Mouse (Mus musculus): ENCODE measurements around the gene Rilp. TPM values are rescaled to one million over a fixed set of nuclear protein-coding genes. Genes with fewer than 3 reads are reported as not detected.

Gene Rilp
- polyA plus RNA-seq (2014; fragmentation: Nextera tagmentation; extraction: Ambion mirVana) = 2.8 and 3.1 TPM in 2 replicates

DNA sequence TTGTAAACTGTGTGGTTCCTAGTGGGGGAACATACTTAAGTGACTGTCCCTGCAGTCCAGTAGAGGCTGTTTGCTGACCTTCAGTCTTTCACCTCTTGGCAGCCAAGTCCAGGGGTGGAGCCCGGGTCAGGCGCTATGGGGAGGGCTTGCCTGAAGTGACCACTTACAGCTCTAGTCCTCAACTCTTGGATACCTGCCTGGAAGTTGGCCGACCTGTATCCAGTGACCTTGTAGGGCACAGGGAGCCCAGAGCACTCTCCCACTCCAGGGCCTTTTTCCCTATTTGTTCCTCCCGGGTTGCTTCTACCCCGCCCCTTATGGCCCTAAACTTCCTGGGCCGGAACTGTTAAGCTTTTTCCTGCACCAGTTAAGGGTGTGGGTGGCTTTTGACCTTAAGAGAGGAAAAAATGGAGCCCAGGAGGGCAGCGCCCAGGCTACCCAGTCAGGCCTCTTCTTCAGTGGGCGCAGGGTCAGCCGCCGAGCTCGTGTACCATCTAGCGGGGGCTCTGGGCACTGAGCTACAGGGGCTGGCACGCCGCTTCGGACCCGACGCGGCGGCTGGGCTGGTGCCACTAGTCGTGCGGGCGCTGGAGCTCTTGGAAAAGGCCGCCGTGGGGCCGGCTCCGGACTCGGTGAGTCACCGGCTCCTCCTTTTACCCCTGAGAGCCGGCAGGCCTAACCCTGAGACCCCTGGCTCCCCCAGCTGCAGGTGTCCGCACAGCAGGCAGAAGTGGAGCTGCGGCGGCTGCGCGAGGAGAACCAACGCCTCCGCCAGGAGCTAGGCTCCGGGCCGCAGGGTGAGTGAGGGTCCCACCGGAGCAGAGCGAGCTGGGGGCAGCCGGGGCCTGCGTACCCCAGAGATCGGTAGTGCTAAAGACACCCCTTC lies at the start of gene Rilp:
TSS of gene Rilp (plus strand) at position 354 of the 886 bp plus-strand sequence.
- WGBS = 2% methylated on average over 43 of the region's 43 CpGs
- DNase-seq (ENCODE audit: low spot score) = peak; percentile 51
- peak within 1 kb of the TSS; percentile 83 for H3K4me2 ChIP-seq (replicated peaks)

DNA sequence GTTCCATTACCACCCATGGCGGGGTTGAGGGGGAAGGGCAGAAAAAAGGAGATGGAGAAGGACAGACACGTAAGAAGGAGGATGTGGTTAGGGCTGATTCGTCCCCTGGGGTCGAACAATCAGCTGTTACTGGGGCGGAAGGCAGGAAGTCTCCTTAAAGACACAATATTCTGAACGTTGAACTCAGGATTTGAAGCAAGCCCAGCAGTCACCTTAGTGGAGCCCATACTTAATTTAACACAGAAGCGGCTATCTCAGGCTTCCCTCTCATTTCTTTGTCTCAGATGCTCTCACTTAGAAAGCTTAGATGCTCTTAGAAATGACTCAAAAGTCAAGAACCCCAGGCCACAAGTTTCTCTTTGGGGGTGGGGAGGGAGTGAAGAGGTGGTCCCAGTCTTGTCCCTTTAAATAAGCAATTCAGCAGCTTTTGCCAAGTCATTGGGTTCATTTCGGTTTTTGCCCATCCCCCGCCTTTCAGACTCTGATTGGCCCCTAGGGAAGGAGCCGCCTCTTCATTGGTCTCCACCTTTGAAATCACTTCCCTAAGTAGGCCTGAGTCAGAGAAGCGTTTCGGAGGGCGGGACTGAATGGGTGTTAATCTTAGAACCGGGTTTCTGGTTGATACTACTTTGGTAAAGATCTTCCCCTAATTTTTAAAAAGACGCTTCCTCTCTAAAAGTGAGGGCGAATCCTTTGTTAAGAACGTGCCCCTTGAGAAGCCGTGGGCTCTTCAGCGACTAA lies 49.6 kb upstream of the Rilp start:
- Histone ChIP-seq H3K36me3 (replicated peaks; ENCODE audit: control insufficient read depth, insufficient read depth) (peaks cover 3% of the 10 kb centered on the region), H3K9me3 (ENCODE audit: control insufficient read depth, low read length) (no peaks in the 10 kb centered on the region), H3K4me3 (replicated peaks; ENCODE audit: low read length) (peak overlapping the region; percentile 73), H3K4me2 (replicated peaks) (peak overlapping the region; percentile 76), H3K4me1 (replicated peaks; ENCODE audit: control insufficient read depth, insufficient read depth, low read length) (peaks cover 19% of the 10 kb centered on the region), H3K27me3 (ENCODE audit: control insufficient read depth, insufficient read depth, low read length) (no peaks in the 10 kb centered on the region), H3K27ac (peak overlapping the region; percentile 82), H3K9ac (peak overlapping the region; percentile 44)
- ATAC-seq (ENCODE audit: low FRiP score) = no peak
- WGBS = 3% methylated on average over 19 of the region's 19 CpGs
- DNase-seq (ENCODE audit: low spot score) = peak; percentile 87

More for the DNA sequence above, at the start of gene Rilp:
- peaks cover 7% of the 10 kb centered on the region for H3K4me1 ChIP-seq (replicated peaks; ENCODE audit: control insufficient read depth, insufficient read depth, low read length)
- no peaks in the 10 kb centered on the region for H3K27me3 ChIP-seq (ENCODE audit: control insufficient read depth, insufficient read depth, low read length)
- H3K36me3 ChIP-seq (replicated peaks; ENCODE audit: control insufficient read depth, insufficient read depth) = peaks cover 51% of the 10 kb centered on the region
- H3K4me3 ChIP-seq (replicated peaks; ENCODE audit: low read length) = peak within 1 kb of the TSS; percentile 36
- peak; percentile 82 for ATAC-seq (ENCODE audit: low FRiP score)
- H3K9me3 ChIP-seq (ENCODE audit: control insufficient read depth, low read length) = no peaks in the 10 kb centered on the region
- peak within 1 kb of the TSS; percentile 57 for H3K9ac ChIP-seq
- peak within 1 kb of the TSS; percentile 69 for H3K27ac ChIP-seq

- Histone ChIP-seq H3K27me3 (ENCODE audit: control insufficient read depth, insufficient read depth, low read length) (no peaks in the 10 kb centered on the region), H3K4me2 (replicated peaks) (peak within 1 kb of the TSS; percentile 76), H3K9ac (peak within 1 kb of the TSS; percentile 73), H3K9me3 (ENCODE audit: control insufficient read depth, low read length) (no peaks in the 10 kb centered on the region), H3K4me3 (replicated peaks; ENCODE audit: low read length) (peak within 1 kb of the TSS; percentile 73), H3K36me3 (replicated peaks; ENCODE audit: control insufficient read depth, insufficient read depth) (peaks cover 11% of the 10 kb centered on the region), H3K4me1 (replicated peaks; ENCODE audit: control insufficient read depth, insufficient read depth, low read length) (peaks cover 19% of the 10 kb centered on the region), H3K27ac (peak within 1 kb of the TSS; percentile 82)
- ATAC-seq (ENCODE audit: low FRiP score) (peak; percentile 97), DNase-seq (ENCODE audit: low spot score) (peak; percentile 98)
- WGBS = under 1% methylated on average over 46 of the region's 46 CpGs
These were observed 48.8 kb upstream of the Rilp start, which contains the start of gene Tlcd2 for GRCm38 (mm10) chr11:75460844-75461742. Gene Tlcd2, plus strand, starts transcription at chr11:75461715.

DNA sequence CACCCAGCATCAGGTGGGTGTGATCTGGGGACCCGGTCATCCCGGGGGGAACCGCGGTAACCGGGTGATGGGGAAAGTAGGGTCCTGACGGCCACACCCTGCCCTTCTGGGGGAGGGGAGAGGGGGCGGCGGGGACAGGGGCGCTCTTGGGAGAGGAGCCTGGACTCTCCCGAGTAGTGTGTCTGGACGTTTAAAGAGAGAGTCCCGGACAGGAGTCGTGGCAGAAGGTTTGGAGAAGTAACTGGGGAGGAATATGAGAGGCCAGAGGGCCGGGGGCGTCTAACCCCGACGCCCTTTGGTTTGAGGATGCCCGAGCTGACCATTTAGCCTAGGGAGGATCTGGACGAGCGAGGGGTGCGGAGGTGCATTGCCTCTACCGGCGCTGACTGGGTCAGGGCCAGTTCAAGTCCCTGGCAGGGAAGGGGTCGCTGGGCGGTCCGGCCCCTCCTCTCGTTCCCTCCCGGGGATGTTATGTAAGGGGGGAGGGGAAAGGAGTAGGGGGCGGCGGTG lies 48.1 kb upstream of the Rilp start:
- Histone ChIP-seq H3K9me3 (ENCODE audit: control insufficient read depth, low read length) (no peaks in the 10 kb centered on the region), H3K4me2 (replicated peaks) (peak overlapping the region; percentile 76), H3K27me3 (ENCODE audit: control insufficient read depth, insufficient read depth, low read length) (no peaks in the 10 kb centered on the region), H3K27ac (peak overlapping the region; percentile 60; the same call in 1 of the 2 replicates), H3K4me1 (replicated peaks; ENCODE audit: control insufficient read depth, insufficient read depth, low read length) (peaks cover 19% of the 10 kb centered on the region), H3K4me3 (replicated peaks; ENCODE audit: low read length) (peak overlapping the region; percentile 73), H3K9ac (peak overlapping the region; percentile 73), H3K36me3 (replicated peaks; ENCODE audit: control insufficient read depth, insufficient read depth) (peaks cover 15% of the 10 kb centered on the region)
- ATAC-seq (ENCODE audit: low FRiP score) (peak; percentile 16), DNase-seq (ENCODE audit: low spot score) (no peak)
- WGBS = under 1% methylated on average over 27 of the region's 30 CpGs

DNA sequence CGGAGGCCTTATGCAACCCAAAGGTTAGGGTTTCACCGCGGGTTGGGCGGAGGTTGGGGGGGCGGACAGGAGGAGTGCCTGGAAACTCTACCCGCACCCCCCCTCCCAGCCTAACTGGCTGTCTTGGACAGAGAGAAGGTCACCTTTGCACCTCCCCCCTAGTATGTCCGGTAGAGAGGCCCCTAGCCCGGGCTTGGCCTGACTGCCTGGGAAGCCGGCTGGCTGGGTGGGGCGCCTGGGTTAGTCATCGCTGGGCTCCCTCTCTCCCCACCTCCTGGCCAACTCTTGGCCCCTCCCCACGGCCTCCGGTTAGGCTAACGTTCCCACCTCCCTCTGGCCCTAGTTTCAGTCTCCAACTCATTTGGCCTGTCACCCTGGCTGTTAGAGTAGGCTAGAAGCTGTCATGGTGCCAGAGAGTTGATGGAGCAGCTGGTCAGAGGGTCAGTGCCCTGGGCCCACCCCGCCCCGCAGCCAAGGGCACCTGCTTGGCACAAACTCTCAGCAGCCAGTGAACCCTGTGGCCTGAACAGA lies 47.6 kb upstream of the Rilp start:
- Histone ChIP-seq H3K4me3 (replicated peaks; ENCODE audit: low read length) (peak overlapping the region; percentile 73), H3K27me3 (ENCODE audit: control insufficient read depth, insufficient read depth, low read length) (no peaks in the 10 kb centered on the region), H3K36me3 (replicated peaks; ENCODE audit: control insufficient read depth, insufficient read depth) (peaks cover 17% of the 10 kb centered on the region), H3K4me2 (replicated peaks) (peak overlapping the region; percentile 76), H3K9ac (peak overlapping the region; percentile 73), H3K4me1 (replicated peaks; ENCODE audit: control insufficient read depth, insufficient read depth, low read length) (peaks cover 19% of the 10 kb centered on the region), H3K9me3 (ENCODE audit: control insufficient read depth, low read length) (no peaks in the 10 kb centered on the region), H3K27ac (no peak overlapping the region)
- WGBS = 4% methylated on average over 16 of the region's 16 CpGs
- DNase-seq (ENCODE audit: low spot score) = no peak
- ATAC-seq (ENCODE audit: low FRiP score) = no peak

- peaks cover 19% of the 10 kb centered on the region for H3K4me1 ChIP-seq (replicated peaks; ENCODE audit: control insufficient read depth, insufficient read depth, low read length)
- H3K4me3 ChIP-seq (replicated peaks; ENCODE audit: low read length) = peak overlapping the region; percentile 73; the same call in 1 of the 2 replicates
- H3K27me3 ChIP-seq (ENCODE audit: control insufficient read depth, insufficient read depth, low read length) = no peaks in the 10 kb centered on the region
- H3K4me2 ChIP-seq (replicated peaks) = peak overlapping the region; percentile 76
- H3K27ac ChIP-seq = no peak overlapping the region
- 7% methylated on average over 9 of the region's 9 CpGs for WGBS
- no peak for ATAC-seq (ENCODE audit: low FRiP score)
- H3K36me3 ChIP-seq (replicated peaks; ENCODE audit: control insufficient read depth, insufficient read depth) = peaks cover 17% of the 10 kb centered on the region
- H3K9ac ChIP-seq = peak overlapping the region; percentile 73; the same call in 1 of the 2 replicates
- H3K9me3 ChIP-seq (ENCODE audit: control insufficient read depth, low read length) = no peaks in the 10 kb centered on the region
- peak; percentile 44 for DNase-seq (ENCODE audit: low spot score)
These were observed 47.0 kb upstream of the Rilp start for GRCm38 (mm10) chr11:75462865-75463336.

GRCm38 (mm10) chr11:75463624-75464023 lies 46.3 kb upstream of the Rilp start:
- H3K4me2 ChIP-seq (replicated peaks) = no peak overlapping the region
- no peak overlapping the region for H3K27ac ChIP-seq
- H3K4me1 ChIP-seq (replicated peaks; ENCODE audit: control insufficient read depth, insufficient read depth, low read length) = peaks cover 19% of the 10 kb centered on the region
- H3K27me3 ChIP-seq (ENCODE audit: control insufficient read depth, insufficient read depth, low read length) = no peaks in the 10 kb centered on the region
- H3K9me3 ChIP-seq (ENCODE audit: control insufficient read depth, low read length) = no peaks in the 10 kb centered on the region
- 74% methylated on average over 4 of the region's 4 CpGs for WGBS
- H3K36me3 ChIP-seq (replicated peaks; ENCODE audit: control insufficient read depth, insufficient read depth) = peaks cover 17% of the 10 kb centered on the region
- H3K4me3 ChIP-seq (replicated peaks; ENCODE audit: low read length) = no peak overlapping the region
- DNase-seq (ENCODE audit: low spot score) (no peak), ATAC-seq (ENCODE audit: low FRiP score) (no peak)
- no peak overlapping the region for H3K9ac ChIP-seq

DNA sequence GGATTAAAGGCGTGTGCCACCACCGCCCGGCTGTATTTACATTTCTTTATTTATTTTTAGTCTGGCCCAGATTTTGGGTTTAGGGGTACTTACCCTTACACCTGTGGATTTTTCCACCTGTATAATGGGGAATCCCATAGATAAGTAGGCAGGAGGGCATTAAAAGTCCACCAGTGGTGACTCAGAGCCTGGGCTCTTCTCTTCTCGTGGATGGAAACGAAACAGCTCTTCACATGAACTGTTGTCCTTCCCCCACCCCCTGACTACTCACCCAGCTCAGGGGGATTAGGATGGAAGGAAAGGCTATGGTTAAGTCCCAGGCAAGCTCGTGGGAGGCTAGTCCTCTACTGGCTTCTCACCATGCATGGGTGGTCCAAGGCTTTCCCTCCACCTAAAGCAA lies 45.5 kb upstream of the Rilp start:
- Histone ChIP-seq H3K9ac (no peak overlapping the region), H3K36me3 (replicated peaks; ENCODE audit: control insufficient read depth, insufficient read depth) (peaks cover 17% of the 10 kb centered on the region), H3K9me3 (ENCODE audit: control insufficient read depth, low read length) (no peaks in the 10 kb centered on the region), H3K4me2 (replicated peaks) (no peak overlapping the region), H3K4me1 (replicated peaks; ENCODE audit: control insufficient read depth, insufficient read depth, low read length) (peaks cover 19% of the 10 kb centered on the region), H3K4me3 (replicated peaks; ENCODE audit: low read length) (no peak overlapping the region), H3K27me3 (ENCODE audit: control insufficient read depth, insufficient read depth, low read length) (no peaks in the 10 kb centered on the region), H3K27ac (no peak overlapping the region)
- ATAC-seq (ENCODE audit: low FRiP score) (no peak), DNase-seq (ENCODE audit: low spot score) (no peak)
- WGBS = 94% methylated on average over 6 of the region's 6 CpGs

Data from hindbrain, embryonic 14.5 days (tissue).